Mouse (Mus musculus) neural tube, embryonic 15.5 days (tissue): ENCODE measurements at regions not wholly inside any gene's neighbourhood (a gene's known extent, or its start where the extent isn't known, plus 50 kb on each side); places are given as distances from the start of the nearest gene placed in this dataset.

ENCODE experiments used
- ATAC-seq: fragments of 200-750 bp; cut with Nextera tagmentation; 2 replicates; pipeline ENCODE4 v1.8.0; 2017; ENCODE audit warnings: mild to moderate bottlenecking, moderate TSS enrichment, moderate library complexity; ENCODE audit not compliant: low FRiP score
- H3K27ac ChIP-seq: fragments of 300-500 bp; sonication (generic); replicated peaks from 2 replicates; pipeline ENCODE4 v1.5.1; 2015; ENCODE audit warnings: mild to moderate bottlenecking, inconsistent platforms
- H3K27me3 ChIP-seq: fragments of 300-500 bp; sonication (generic); replicated peaks from 2 replicates; pipeline ENCODE4 v1.6.1; 2015; ENCODE audit warnings: inconsistent platforms
- H3K36me3 ChIP-seq: fragments of 300-500 bp; sonication (generic); 2 replicates; pipeline ENCODE4 v1.6.1; 2015; ENCODE audit warnings: inconsistent platforms
- H3K4me1 ChIP-seq: fragments of 300-500 bp; sonication (generic); 2 replicates; pipeline ENCODE4 v1.6.1; 2015; ENCODE audit warnings: inconsistent platforms
- H3K4me2 ChIP-seq: fragments of 300-500 bp; sonication (generic); 2 replicates; pipeline ENCODE4 v1.6.1; 2015; ENCODE audit warnings: inconsistent platforms, mild to moderate bottlenecking, moderate library complexity
- H3K4me3 ChIP-seq: fragments of 300-500 bp; sonication (generic); replicated peaks from 2 replicates; pipeline ENCODE4 v1.5.1; 2015; ENCODE audit warnings: mild to moderate bottlenecking, inconsistent platforms
- H3K9ac ChIP-seq: fragments of 300-500 bp; sonication (generic); replicated peaks from 2 replicates; pipeline ENCODE4 v1.6.1; 2015; ENCODE audit warnings: mild to moderate bottlenecking, inconsistent platforms
- H3K9me3 ChIP-seq: fragments of 300-500 bp; sonication (generic); replicated peaks from 2 replicates; pipeline ENCODE4 v1.6.1; 2016; ENCODE audit warnings: inconsistent platforms
- WGBS: fragments of 180-500 bp; shearing (Covaris S2); methylation state at CpG from one replicate; pipeline ENCODE4 v1.1.7; 2015; ENCODE audit warnings: mixed read lengths; 5-methylcytosine and 5-hydroxymethylcytosine counted together

DNA sequence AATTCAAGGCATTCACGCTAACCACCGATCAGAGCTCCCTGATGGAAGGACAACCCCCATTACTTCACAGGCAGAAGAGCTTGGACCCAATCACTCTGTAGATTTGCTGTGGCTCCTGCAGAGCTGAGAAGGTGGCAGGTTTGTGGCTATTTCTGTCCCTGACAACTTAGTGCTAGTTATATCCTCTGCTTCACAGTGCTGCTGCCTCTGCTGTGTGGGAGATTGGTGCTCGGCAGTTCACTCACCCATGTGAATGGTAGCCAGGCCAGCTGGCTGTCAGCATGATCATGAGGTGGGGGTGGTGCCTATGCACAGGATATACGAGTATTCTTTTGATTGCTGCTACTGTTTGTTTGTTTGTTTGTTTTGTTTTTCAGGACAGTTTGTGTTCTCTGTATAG lies 113.9 kb downstream of the Gm10131 start:
- no peak overlapping the region for H3K9ac ChIP-seq
- WGBS, result 69% methylated on average over 4 of the region's 4 CpGs
- no peaks in the 10 kb centered on the region for H3K9me3 ChIP-seq
- no peaks in the 10 kb centered on the region for H3K4me1 ChIP-seq
- no peaks in the 10 kb centered on the region for H3K36me3 ChIP-seq
- no peak overlapping the region for H3K27ac ChIP-seq
- no peaks in the 10 kb centered on the region for H3K27me3 ChIP-seq
- ATAC-seq, result no peak
- H3K4me2 ChIP-seq, result no peak overlapping the region
- H3K4me3 ChIP-seq, result no peak overlapping the region

DNA sequence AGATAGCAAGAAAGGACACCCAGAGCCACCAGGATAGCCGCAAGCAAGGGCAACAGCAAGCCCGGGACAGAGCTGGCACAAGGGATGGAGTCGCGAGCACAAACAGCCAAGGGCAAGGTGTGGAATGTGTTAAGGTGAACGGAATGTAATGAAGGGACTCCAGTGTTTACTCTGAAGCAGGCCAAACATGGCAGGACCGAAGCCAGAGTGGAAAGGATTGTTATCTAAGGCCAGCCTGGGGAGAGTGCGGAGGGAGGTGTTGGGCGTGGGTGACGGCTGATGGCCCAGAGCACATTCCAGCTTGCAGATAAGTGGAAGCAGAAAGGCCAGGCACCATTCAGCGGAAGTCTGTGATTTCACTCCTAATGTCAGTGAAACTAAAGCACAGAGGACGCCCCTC lies 118.6 kb downstream of the Gm10131 start:
- Histone ChIP-seq H3K4me1 (0 out of 2 replicates have a peak, but pooled peaks cover 4% of the 10 kb centered on the region), H3K27ac (no peak overlapping the region), H3K9me3 (no peaks in the 10 kb centered on the region), H3K4me3 (no peak overlapping the region), H3K4me2 (no peak overlapping the region), H3K36me3 (no peaks in the 10 kb centered on the region), H3K9ac (no peak overlapping the region), H3K27me3 (no peaks in the 10 kb centered on the region)
- WGBS, result 56% methylated on average over 11 of the region's 11 CpGs
- no peak for ATAC-seq

DNA sequence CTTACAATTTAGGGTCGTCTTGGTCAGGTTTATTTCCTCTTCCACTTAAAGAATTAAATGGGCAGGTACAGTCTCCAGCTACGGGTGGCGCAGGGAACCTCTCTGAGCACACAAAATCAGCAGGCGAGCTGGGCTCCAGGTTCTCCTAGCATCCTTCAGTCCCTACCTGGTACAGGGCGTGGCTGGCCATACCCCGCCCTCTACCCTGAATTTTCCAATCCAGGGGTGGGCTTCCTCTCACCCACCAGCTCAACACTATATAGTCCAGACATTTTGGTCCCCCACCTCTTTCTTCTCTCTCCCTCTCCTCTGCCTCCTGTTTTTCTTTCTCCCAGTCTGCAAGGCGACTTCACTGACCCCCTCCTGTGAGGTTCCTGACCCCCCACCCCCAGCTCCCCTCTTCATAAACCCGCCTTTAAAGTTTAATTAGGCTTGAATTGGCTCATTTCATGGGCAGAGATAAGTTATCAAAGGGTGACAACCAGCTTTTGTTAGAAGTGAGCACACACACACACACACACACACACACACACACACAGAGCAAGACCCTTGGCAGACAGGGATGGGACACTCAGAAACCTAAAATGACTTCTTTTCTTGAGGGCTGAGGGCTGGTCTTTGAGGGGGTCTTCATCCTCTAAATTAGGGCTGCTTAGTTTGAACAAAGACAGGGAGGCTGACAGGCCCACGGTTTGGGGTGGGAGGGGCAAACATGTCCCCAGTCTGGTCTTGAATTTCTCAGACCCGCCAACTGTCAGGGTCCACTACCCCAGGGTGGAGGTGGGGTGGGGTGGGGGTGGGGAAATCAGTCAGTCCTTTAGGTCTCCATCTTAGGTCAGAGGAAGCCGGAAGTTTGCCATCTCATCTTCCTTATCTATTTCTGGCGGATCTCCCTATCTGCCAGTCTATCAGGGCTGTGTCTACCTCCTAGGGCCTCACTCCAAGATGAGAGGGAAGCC lies 119.3 kb downstream of the Gm10131 start:
- Histone ChIP-seq H3K4me3 (no peak overlapping the region), H3K4me1 (0 out of 2 replicates have a peak, but pooled peaks cover 4% of the 10 kb centered on the region), H3K4me2 (peak overlapping the region; percentile 40), H3K27ac (no peak overlapping the region), H3K36me3 (no peaks in the 10 kb centered on the region), H3K9ac (0 out of 2 replicates have a peak overlapping the region, but pooled peaks have one; percentile 30), H3K9me3 (no peaks in the 10 kb centered on the region), H3K27me3 (no peaks in the 10 kb centered on the region)
- no peak for ATAC-seq
- 37% methylated on average over 12 of the region's 12 CpGs for WGBS

DNA sequence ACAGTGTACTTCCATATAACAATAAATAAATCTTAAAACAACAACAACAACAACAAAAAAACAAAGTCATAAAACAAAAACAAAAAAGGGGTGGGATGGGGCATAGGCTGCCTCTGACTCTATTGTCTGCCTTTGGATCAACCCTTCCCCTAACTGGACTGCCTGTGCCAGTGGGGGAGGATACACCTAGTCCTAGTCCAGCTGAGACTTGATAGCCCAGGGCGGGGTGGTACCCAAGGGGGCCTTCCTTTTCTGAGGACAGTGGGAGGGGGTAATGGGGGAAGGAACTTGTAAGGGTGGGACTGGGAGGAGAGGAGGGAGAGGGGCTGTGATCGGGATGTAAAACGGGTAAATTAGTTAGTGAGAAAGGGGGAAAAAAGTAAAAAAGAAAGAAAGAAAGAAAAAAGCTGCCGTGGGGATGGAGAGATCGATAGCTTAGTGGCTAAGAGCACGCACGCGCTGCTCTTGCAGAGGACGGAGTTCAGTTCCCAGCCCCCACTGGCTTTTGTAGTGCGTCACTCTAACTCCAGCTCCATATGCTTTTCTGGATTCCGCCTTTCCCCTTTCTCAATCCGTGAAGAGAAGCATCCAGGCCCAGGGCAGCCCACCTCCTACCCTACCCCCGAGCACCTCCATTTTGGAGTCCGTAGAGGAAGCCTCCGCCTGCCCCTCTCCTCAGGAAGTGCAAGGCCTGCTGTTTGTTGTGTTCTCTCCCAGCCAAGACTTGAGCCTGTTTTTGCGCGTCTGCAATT lies 120.2 kb downstream of the Gm10131 start:
- H3K4me2 ChIP-seq, result peak overlapping the region; percentile 40

DNA sequence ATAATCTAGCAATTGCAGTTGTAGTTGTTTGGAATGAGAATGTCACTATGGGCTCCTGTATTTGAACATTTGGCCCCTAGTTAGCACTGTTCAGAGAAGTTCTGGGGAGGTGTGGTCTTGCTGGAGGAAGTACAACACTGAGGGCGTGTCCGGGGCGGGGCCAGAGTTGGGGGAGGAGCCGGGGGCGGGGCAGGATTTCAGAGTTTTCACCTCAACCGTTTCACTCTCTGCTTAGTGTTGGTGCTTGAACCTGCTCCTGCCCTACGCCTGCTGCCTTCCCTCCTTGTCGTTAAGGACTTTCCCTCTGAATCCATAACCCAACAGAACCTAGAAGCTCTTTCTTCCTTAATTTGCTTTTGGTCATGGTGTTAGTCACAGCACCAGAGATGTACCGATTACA lies 121.5 kb downstream of the Gm10131 start:
- no peak overlapping the region for H3K9ac ChIP-seq
- ATAC-seq, result no peak
- 78% methylated on average over 9 of the region's 9 CpGs for WGBS
- H3K36me3 ChIP-seq, result no peaks in the 10 kb centered on the region
- no peaks in the 10 kb centered on the region for H3K9me3 ChIP-seq
- H3K4me3 ChIP-seq, result no peak overlapping the region
- H3K4me2 ChIP-seq, result no peak overlapping the region
- H3K4me1 ChIP-seq, result 0 out of 2 replicates have a peak, but pooled peaks cover 4% of the 10 kb centered on the region
- no peaks in the 10 kb centered on the region for H3K27me3 ChIP-seq
- H3K27ac ChIP-seq, result no peak overlapping the region

More for the DNA sequence above, 120.2 kb downstream of the Gm10131 start:
- no peak; the same call in 1 of the 2 replicates for ATAC-seq
- 0 out of 2 replicates have a peak overlapping the region, but pooled peaks have one; percentile 30 for H3K9ac ChIP-seq
- no peak overlapping the region for H3K27ac ChIP-seq
- no peaks in the 10 kb centered on the region for H3K36me3 ChIP-seq
- 20% methylated on average over 17 of the region's 17 CpGs for whole genome bisulfite sequencing
- no peaks in the 10 kb centered on the region for H3K9me3 ChIP-seq
- 0 out of 2 replicates have a peak overlapping the region, but pooled peaks have one; percentile 3 for H3K4me3 ChIP-seq
- H3K27me3 ChIP-seq, result no peaks in the 10 kb centered on the region
- H3K4me1 ChIP-seq, result 0 out of 2 replicates have a peak, but pooled peaks cover 4% of the 10 kb centered on the region

DNA sequence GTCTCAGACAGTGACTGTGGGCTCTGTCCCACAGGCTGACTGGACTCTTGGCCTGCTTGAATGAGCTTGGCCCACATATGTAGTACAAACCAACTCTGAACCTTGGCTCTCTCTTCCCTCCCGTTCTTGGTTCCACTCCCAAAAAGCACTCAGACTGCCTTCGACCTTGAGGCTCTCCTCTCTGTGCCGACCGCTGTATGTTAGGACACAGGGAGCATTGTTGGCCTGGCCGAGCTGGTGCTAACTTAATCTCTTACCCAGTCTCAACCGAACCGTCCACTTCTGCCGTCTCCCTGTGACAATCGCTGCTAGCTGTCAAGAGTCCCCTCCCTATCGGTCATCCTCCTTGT lies 123.8 kb downstream of the Gm10131 start:
- no peak overlapping the region for H3K9ac ChIP-seq
- H3K36me3 ChIP-seq, result no peaks in the 10 kb centered on the region
- no peaks in the 10 kb centered on the region for H3K27me3 ChIP-seq
- no peak overlapping the region for H3K27ac ChIP-seq
- no peak overlapping the region for H3K4me3 ChIP-seq
- no peaks in the 10 kb centered on the region for H3K9me3 ChIP-seq
- H3K4me2 ChIP-seq, result no peak overlapping the region
- 84% methylated on average over 10 of the region's 10 CpGs for WGBS
- no peak for ATAC-seq
- 0 out of 2 replicates have a peak, but pooled peaks cover 4% of the 10 kb centered on the region for H3K4me1 ChIP-seq

DNA sequence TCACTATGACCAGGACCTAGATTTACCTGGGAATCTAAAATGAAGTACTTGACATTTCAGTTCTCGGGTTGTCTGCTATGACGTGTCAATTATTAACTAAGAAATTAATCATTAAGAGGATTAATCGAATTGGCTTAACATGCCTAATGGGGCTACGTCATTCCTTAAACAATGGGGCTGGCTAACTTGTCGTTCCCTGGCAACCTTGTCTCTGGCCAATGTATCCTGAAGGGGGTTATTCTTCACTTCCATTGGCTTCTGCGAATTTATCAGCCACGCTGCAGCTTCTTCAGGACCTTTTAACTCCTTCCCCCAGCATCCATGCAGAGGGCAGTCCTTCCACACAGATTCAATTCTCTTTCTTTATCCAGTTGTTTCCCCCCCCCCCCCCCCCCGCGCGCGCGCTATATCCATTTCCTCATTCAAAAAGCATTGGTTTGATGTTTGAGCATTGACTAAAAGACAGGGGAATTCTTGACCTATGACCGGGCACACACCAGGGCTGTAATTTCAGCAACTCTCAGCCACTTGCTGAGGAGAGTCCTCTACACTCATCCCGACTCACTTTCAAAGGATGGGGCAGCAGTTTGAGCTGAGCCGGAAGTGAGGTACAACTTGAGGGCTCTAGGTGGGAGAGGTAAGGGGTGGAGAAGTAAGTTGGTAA lies 124.3 kb downstream of the Gm10131 start:
- ATAC-seq, result no peak
- no peak overlapping the region for H3K4me3 ChIP-seq
- 0 out of 2 replicates have a peak, but pooled peaks cover 4% of the 10 kb centered on the region for H3K4me1 ChIP-seq
- H3K27ac ChIP-seq, result no peak overlapping the region
- H3K9ac ChIP-seq, result no peak overlapping the region
- H3K4me2 ChIP-seq, result no peak overlapping the region
- no peaks in the 10 kb centered on the region for H3K27me3 ChIP-seq
- 73% methylated on average over 15 of the region's 15 CpGs for WGBS
- H3K9me3 ChIP-seq, result no peaks in the 10 kb centered on the region
- H3K36me3 ChIP-seq, result no peaks in the 10 kb centered on the region

DNA sequence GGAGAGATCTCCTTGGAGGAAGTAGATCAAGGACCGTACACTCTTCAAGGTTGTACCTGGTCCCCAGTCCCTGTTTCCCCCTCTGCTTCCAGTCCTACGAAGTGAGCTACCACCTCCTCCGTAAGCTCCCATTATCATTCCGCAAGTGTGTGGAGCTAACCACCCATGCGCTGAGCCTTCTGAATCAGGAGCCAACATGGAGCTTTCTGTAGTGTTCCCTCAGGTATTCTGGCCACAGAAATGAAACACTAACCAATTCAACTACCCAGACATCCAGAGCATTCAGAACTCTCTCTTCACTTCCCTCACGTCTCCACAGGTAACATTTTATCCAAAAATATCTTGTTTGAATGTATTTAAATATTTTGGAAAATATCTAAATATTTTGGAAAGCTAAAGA lies 124.9 kb downstream of the Gm10131 start:
- Histone ChIP-seq H3K9me3 (no peaks in the 10 kb centered on the region), H3K9ac (no peak overlapping the region), H3K4me2 (no peak overlapping the region), H3K27me3 (no peaks in the 10 kb centered on the region), H3K27ac (no peak overlapping the region), H3K4me1 (0 out of 2 replicates have a peak, but pooled peaks cover 4% of the 10 kb centered on the region), H3K4me3 (no peak overlapping the region), H3K36me3 (no peaks in the 10 kb centered on the region)
- 94% methylated on average over 6 of the region's 6 CpGs for WGBS
- no peak for ATAC-seq

DNA sequence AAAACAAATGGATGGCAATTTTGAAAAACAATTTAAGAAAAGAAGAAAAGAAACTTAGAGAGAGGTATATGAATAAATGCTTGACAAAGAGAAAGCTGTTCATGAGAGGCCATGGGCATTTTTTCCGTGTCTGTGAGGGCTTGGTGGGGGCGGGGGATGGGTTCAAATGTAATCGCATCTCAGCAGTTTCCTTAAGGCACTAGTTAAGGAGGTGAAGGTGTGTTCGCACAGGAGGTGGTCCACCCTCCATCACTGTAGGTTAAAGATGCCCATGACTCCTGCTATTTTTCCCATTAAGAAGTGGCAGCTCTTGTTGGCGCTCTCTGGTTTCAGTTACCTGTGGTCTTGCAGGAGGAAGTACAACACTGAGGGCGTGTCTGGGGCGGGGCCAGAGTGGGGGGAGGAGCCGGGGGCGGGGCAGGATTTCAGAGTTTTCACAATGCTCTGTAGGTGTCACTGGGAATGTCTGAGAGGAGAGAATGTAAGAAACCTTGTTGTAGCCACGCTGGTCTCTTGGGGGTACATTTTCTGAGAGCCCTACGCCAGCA lies 126.0 kb downstream of the Gm10131 start:
- H3K9ac ChIP-seq, result no peak overlapping the region
- no peaks in the 10 kb centered on the region for H3K27me3 ChIP-seq
- H3K9me3 ChIP-seq, result no peaks in the 10 kb centered on the region
- no peak for ATAC-seq
- no peak overlapping the region for H3K4me2 ChIP-seq
- 67% methylated on average over 11 of the region's 11 CpGs for WGBS
- H3K27ac ChIP-seq, result no peak overlapping the region
- H3K4me1 ChIP-seq, result no peaks in the 10 kb centered on the region
- no peak overlapping the region for H3K4me3 ChIP-seq
- no peaks in the 10 kb centered on the region for H3K36me3 ChIP-seq

DNA sequence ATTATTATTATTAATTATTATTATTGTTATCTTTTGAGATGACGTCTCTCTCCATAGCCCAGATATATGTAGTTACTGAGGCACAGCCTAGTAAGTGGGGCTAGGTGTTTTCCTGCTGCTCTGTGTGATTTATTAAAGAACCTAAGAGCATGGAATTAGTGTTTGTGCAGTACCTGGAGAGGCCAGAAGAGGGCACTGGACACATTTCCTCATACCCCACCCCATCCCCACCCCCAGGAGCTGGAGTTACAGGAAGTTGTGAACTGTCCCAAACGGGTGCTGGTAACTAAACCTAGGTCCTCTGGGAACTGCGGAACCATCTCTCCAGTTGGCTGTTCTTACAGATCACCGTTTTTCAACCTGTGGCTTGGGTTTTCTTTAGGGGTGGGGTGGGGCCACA lies 129.9 kb downstream of the Gm10131 start:
- H3K27me3 ChIP-seq, result no peaks in the 10 kb centered on the region
- H3K9me3 ChIP-seq, result no peaks in the 10 kb centered on the region
- no peak overlapping the region for H3K4me2 ChIP-seq
- WGBS, result 85% methylated on average over 4 of the region's 4 CpGs
- H3K36me3 ChIP-seq, result no peaks in the 10 kb centered on the region
- no peak overlapping the region for H3K27ac ChIP-seq
- no peak overlapping the region for H3K9ac ChIP-seq
- no peak overlapping the region for H3K4me3 ChIP-seq
- peaks cover 7% of the 10 kb centered on the region; the same call in 1 of the 2 replicates for H3K4me1 ChIP-seq
- ATAC-seq, result no peak

DNA sequence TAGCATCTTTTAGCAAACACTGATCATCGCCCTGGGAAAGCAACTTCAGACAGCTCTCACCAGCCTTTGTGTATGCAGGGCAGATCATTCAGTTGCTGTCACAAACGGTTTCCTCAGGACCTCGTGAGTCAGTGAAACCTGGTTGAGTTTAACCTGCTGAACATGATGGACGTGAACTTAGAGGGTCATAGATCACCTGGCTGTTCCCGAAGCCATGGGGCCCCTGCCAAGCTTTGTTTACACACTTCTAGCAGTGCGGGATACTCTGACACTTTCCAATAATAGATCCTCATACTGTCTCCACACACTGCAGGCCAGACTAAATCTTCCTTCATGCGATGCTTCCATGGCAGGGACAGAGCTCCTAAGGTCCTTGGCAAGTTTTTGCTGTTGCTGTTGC lies 130.5 kb downstream of the Gm10131 start:
- Histone ChIP-seq H3K4me2 (no peak overlapping the region), H3K4me1 (peaks cover 7% of the 10 kb centered on the region; the same call in 1 of the 2 replicates), H3K9me3 (no peaks in the 10 kb centered on the region), H3K4me3 (no peak overlapping the region), H3K27me3 (no peaks in the 10 kb centered on the region), H3K36me3 (no peaks in the 10 kb centered on the region), H3K27ac (no peak overlapping the region), H3K9ac (no peak overlapping the region)
- ATAC-seq, result no peak
- 76% methylated on average over 7 of the region's 7 CpGs for WGBS
